Mouse (Mus musculus): Measurements from ENCODE around the gene Ltbp2. TPM values are rescaled to one million over a fixed set of nuclear protein-coding genes. Genes with fewer than 3 reads are reported as not detected.

Ltbp2 gene
- polyA plus RNA-seq, 2 experiments: 5.2 to 12.3 TPM

DNA sequence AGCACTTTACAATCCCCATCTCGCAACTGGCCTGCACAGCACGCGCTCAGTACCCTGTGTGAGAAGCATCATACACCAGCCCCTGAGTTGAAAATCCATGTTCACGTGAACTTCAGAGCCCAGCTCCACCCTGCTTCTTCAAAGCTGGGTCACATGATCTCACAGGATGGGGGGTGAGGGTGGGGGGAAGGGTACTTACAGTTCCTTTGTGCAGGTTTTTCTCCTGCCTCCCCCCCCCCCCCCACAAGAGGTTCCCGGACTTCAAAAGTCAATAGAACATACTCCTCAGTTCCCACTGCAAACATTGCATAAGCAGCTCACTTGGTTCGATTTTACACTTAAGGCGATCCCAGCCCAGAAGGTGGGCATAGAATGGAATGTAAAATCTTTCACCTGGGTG is 106.7 kb downstream of the Ltbp2 start:
- no peaks in the 10 kb centered on the region for H3K9me3 ChIP-seq (ENCODE audit: control insufficient read depth, low read length)
- no peaks in the 10 kb centered on the region for H3K27me3 ChIP-seq (ENCODE audit: control insufficient read depth, insufficient read depth, low read length)
- no peak for TF ChIP-seq POLR2A (IDR thresholded peaks at IDR 0.05; ENCODE audit: borderline replicate concordance, extremely low read depth, insufficient read depth, insufficient read length)
- 87% methylated on average over 6 of the region's 7 CpGs for WGBS
- no peak for ATAC-seq (ENCODE audit: low FRiP score, low read depth)
- peaks cover 13% of the 10 kb centered on the region for H3K4me1 ChIP-seq (ENCODE audit: control insufficient read depth, insufficient read depth, low read length)
- no peak overlapping the region for H3K27ac ChIP-seq (replicated peaks; ENCODE audit: low read depth, low read length)
- no peak overlapping the region for H3K4me3 ChIP-seq (replicated peaks; ENCODE audit: low read length)
- H3K36me3 ChIP-seq (ENCODE audit: control insufficient read depth, insufficient read depth, low read length): peaks cover 22% of the 10 kb centered on the region
- no peak overlapping the region for H3K9ac ChIP-seq (ENCODE audit: low read depth, low read length, severe bottlenecking)
- no peak overlapping the region for H3K4me2 ChIP-seq (replicated peaks; ENCODE audit: low read depth, low read length, severe bottlenecking)
- DNase-seq (ENCODE audit: low spot score): no peak

DNA sequence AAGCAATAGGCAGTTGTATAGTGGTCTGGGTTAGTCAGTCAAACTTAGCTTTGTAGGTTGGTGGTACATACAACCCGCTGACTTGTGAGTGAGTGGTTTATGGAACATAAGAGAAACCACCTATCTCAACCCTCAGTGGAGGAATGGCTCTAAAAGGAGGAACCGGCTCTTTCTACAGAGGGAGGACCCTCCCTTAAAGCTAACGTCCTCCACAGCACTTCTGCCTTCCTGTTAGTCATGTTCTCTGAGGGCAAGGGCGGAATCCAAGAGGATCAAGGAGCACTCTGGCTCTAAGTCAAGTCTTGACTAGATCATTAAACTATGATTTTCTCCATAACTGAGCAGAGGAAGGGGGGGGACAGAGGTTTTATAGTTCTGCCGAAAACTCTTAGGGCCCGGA is 108.8 kb downstream of the Ltbp2 start:
- H3K27me3 ChIP-seq (ENCODE audit: control insufficient read depth, insufficient read depth, low read length): no peaks in the 10 kb centered on the region
- H3K27ac ChIP-seq (replicated peaks; ENCODE audit: low read depth, low read length): no peak overlapping the region
- H3K9me3 ChIP-seq (ENCODE audit: control insufficient read depth, low read length): no peaks in the 10 kb centered on the region
- no peak for DNase-seq (ENCODE audit: low spot score)
- no peak overlapping the region for H3K4me3 ChIP-seq (replicated peaks; ENCODE audit: low read length)
- no peak for TF ChIP-seq POLR2A (IDR thresholded peaks at IDR 0.05; ENCODE audit: borderline replicate concordance, extremely low read depth, insufficient read depth, insufficient read length)
- H3K9ac ChIP-seq (ENCODE audit: low read depth, low read length, severe bottlenecking): no peak overlapping the region
- WGBS: 85% methylated on average over 6 of the region's 6 CpGs
- peaks cover 7% of the 10 kb centered on the region; the same call in 1 of the 2 replicates for H3K4me1 ChIP-seq (ENCODE audit: control insufficient read depth, insufficient read depth, low read length)
- no peak for ATAC-seq (ENCODE audit: low FRiP score, low read depth)
- H3K36me3 ChIP-seq (ENCODE audit: control insufficient read depth, insufficient read depth, low read length): peaks cover 43% of the 10 kb centered on the region
- H3K4me2 ChIP-seq (replicated peaks; ENCODE audit: low read depth, low read length, severe bottlenecking): no peak overlapping the region

DNA sequence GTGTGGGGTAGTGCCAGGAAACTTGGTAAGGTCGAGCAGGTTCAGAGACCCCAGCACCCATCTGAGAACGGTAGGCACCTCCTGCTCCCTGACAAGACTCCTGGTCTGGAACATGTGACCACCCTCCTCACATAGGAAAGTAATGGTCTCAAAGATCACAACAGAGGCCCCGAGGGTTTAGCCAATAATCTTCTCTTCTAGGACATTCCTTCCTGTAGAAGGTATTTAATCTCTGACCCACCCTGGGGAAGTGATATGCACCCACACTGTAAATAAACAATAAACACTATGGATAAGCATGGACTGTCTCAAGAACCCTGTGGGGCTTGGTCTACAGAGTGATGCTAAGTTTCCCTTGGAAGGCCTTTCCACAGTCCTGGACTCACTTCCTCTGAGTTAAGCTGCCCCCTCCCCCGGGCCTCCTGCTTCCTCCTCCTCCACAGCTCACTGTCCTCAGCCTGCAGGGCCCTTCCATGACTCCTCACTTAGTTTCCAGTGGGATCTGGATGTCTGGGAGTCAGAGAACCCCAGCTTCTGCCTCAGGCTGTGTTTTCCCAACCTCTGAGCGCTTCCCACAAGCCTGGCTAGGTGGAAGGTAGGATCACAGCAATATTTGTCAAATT is 110.1 kb downstream of the Ltbp2 start:
- peaks cover 43% of the 10 kb centered on the region for H3K36me3 ChIP-seq (ENCODE audit: control insufficient read depth, insufficient read depth, low read length)
- no peak overlapping the region for H3K27ac ChIP-seq (replicated peaks; ENCODE audit: low read depth, low read length)

DNA sequence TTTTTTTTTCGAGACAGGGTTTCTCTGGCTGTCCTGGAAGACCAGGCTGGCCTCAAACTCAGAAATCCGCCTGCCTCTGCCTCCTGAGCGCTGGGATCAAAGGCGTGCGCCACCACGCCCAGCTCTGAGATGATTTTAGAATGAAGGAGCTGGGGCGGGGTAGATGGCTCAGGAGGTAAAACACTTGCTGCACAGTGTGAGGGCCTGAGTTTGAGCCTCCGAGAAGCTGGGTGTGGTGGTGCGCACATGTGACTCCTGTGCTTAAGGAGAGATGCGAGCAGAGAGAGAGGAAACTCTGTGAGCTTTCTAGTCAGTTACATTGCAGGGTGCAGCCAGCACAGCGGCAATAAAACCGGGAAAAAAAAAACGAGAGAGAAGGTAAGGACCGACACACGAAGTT is 110.8 kb downstream of the Ltbp2 start:
- no peak overlapping the region for H3K4me2 ChIP-seq (replicated peaks; ENCODE audit: low read depth, low read length, severe bottlenecking)
- H3K27ac ChIP-seq (replicated peaks; ENCODE audit: low read depth, low read length): no peak overlapping the region
- H3K4me3 ChIP-seq (replicated peaks; ENCODE audit: low read length): no peak overlapping the region
- H3K4me1 ChIP-seq (ENCODE audit: control insufficient read depth, insufficient read depth, low read length): no peaks in the 10 kb centered on the region
- no peaks in the 10 kb centered on the region for H3K27me3 ChIP-seq (ENCODE audit: control insufficient read depth, insufficient read depth, low read length)
- DNase-seq (ENCODE audit: low spot score) (no peak), ATAC-seq (ENCODE audit: low FRiP score, low read depth) (no peak)
- no peak overlapping the region for H3K9ac ChIP-seq (ENCODE audit: low read depth, low read length, severe bottlenecking)
- no peaks in the 10 kb centered on the region for H3K9me3 ChIP-seq (ENCODE audit: control insufficient read depth, low read length)
- H3K36me3 ChIP-seq (ENCODE audit: control insufficient read depth, insufficient read depth, low read length): peaks cover 41% of the 10 kb centered on the region
- 86% methylated on average over 15 of the region's 15 CpGs for WGBS
- no peak for TF ChIP-seq POLR2A (IDR thresholded peaks at IDR 0.05; ENCODE audit: borderline replicate concordance, extremely low read depth, insufficient read depth, insufficient read length)

More for the DNA sequence above, 110.1 kb downstream of the Ltbp2 start:
- H3K4me3 ChIP-seq (replicated peaks; ENCODE audit: low read length): no peak overlapping the region
- no peaks in the 10 kb centered on the region for H3K9me3 ChIP-seq (ENCODE audit: control insufficient read depth, low read length)
- H3K9ac ChIP-seq (ENCODE audit: low read depth, low read length, severe bottlenecking): no peak overlapping the region
- ATAC-seq (ENCODE audit: low FRiP score, low read depth) (no peak), DNase-seq (ENCODE audit: low spot score) (no peak)
- WGBS: 76% methylated on average over 5 of the region's 5 CpGs
- TF ChIP-seq POLR2A (IDR thresholded peaks at IDR 0.05; ENCODE audit: borderline replicate concordance, extremely low read depth, insufficient read depth, insufficient read length): no peak
- no peaks in the 10 kb centered on the region for H3K27me3 ChIP-seq (ENCODE audit: control insufficient read depth, insufficient read depth, low read length)
- H3K4me2 ChIP-seq (replicated peaks; ENCODE audit: low read depth, low read length, severe bottlenecking): no peak overlapping the region
- peaks cover 4% of the 10 kb centered on the region; the same call in 1 of the 2 replicates for H3K4me1 ChIP-seq (ENCODE audit: control insufficient read depth, insufficient read depth, low read length)

DNA sequence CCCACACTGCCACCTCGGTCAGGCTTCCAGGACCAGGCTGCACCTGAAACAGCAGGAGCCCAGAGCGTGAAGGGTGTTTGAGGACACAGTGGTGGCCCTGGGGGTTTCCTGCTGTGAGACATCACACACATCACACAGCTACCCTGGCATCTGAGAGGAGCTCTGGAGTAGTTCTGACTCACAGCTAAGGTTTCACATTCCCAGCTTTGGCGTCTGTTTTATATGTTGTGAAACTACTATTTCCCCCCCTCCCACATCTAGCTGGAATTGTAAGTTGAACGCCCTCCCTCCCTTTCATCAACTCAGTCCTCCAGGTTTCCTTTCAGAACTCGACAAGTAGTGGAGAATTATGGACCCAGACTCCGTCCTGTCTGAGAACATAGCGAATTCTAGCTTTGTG is 111.6 kb downstream of the Ltbp2 start:
- Histone ChIP-seq H3K9ac (ENCODE audit: low read depth, low read length, severe bottlenecking) (no peak overlapping the region), H3K36me3 (ENCODE audit: control insufficient read depth, insufficient read depth, low read length) (peaks cover 46% of the 10 kb centered on the region), H3K9me3 (ENCODE audit: control insufficient read depth, low read length) (no peaks in the 10 kb centered on the region), H3K4me2 (replicated peaks; ENCODE audit: low read depth, low read length, severe bottlenecking) (no peak overlapping the region), H3K4me1 (ENCODE audit: control insufficient read depth, insufficient read depth, low read length) (no peaks in the 10 kb centered on the region), H3K4me3 (replicated peaks; ENCODE audit: low read length) (no peak overlapping the region), H3K27me3 (ENCODE audit: control insufficient read depth, insufficient read depth, low read length) (no peaks in the 10 kb centered on the region), H3K27ac (replicated peaks; ENCODE audit: low read depth, low read length) (no peak overlapping the region)
- ATAC-seq (ENCODE audit: low FRiP score, low read depth): no peak
- no peak for TF ChIP-seq POLR2A (IDR thresholded peaks at IDR 0.05; ENCODE audit: borderline replicate concordance, extremely low read depth, insufficient read depth, insufficient read length)
- WGBS: 80% methylated on average over 7 of the region's 7 CpGs
- no peak for DNase-seq (ENCODE audit: low spot score)
